Mouse (Mus musculus) heart, embryonic 15.5 days (tissue): ENCODE measurements at regions not wholly inside any gene's neighbourhood (a gene's known extent, or its start where the extent isn't known, plus 50 kb on each side); places are given as distances from the start of the nearest gene placed in this dataset.
A peak's percentile ranks its signal among the peaks of the same experiment; 100 is the strongest.

Source experiments
- ATAC-seq: fragments of 200-750 bp; cut with Nextera tagmentation; replicated peaks from 2 replicates; pipeline ENCODE4 v1.8.0; 2017; ENCODE audit warnings: low read depth, moderate TSS enrichment; ENCODE audit not compliant: insufficient number of reproducible peaks, insufficient read depth, low FRiP score
- H3K27ac ChIP-seq: fragments of 300-500 bp; sonication (generic); 2 replicates; pipeline ENCODE4 v1.5.1; 2015; ENCODE audit warnings: mild to moderate bottlenecking, inconsistent platforms
- H3K27me3 ChIP-seq: fragments of 300-500 bp; sonication (generic); 2 replicates; pipeline ENCODE4 v1.6.1; 2015; ENCODE audit warnings: inconsistent platforms
- H3K36me3 ChIP-seq: fragments of 300-500 bp; sonication (generic); 2 replicates; pipeline ENCODE4 v1.6.1; 2015; ENCODE audit warnings: mild to moderate bottlenecking, inconsistent platforms
- H3K4me1 ChIP-seq: fragments of 300-500 bp; sonication (generic); replicated peaks from 2 replicates; pipeline ENCODE4 v1.6.1; 2015; ENCODE audit warnings: inconsistent platforms
- H3K4me2 ChIP-seq: fragments of 300-500 bp; sonication (generic); 2 replicates; pipeline ENCODE4 v1.6.1; 2015; ENCODE audit warnings: inconsistent platforms, mild to moderate bottlenecking, moderate library complexity
- H3K4me3 ChIP-seq: fragments of 300-500 bp; sonication (generic); 2 replicates; pipeline ENCODE4 v1.5.1; 2015; ENCODE audit warnings: mild to moderate bottlenecking, inconsistent platforms
- H3K9ac ChIP-seq: fragments of 300-500 bp; sonication (generic); 2 replicates; pipeline ENCODE4 v1.6.1; 2015; ENCODE audit warnings: mild to moderate bottlenecking, inconsistent platforms
- H3K9me3 ChIP-seq: fragments of 300-500 bp; sonication (generic); replicated peaks from 2 replicates; pipeline ENCODE4 v1.6.1; 2016; ENCODE audit warnings: inconsistent platforms
- WGBS: fragments of 180-500 bp; shearing (Covaris S2); methylation state at CpG from one replicate; pipeline ENCODE4 v1.1.7; 2015; ENCODE audit warnings: mixed read lengths; 5-methylcytosine and 5-hydroxymethylcytosine counted together

DNA sequence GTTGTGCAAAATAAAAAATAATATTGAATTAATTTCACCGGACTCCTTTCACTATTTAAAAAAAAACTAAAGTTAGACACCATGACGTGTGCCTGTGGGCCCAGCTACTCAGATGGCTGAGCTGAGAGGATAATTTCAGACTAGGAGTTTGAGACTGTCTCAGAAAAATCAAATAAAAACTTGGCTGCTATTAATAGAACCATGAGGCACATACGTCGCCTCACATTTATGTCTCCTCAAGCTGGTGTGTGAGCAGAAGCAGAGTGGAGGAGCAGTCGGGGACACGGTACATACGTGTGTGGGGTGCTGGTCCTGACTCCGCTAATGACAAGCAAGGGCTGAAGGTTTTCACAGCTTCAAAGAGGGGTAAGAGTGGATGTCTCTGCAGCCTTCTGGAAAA is 52.8 kb upstream of the Dmrtb1 start:
- H3K9me3 ChIP-seq, result no peaks in the 10 kb centered on the region
- H3K4me2 ChIP-seq, result no peak overlapping the region
- no peak overlapping the region for H3K4me3 ChIP-seq
- H3K4me1 ChIP-seq, result no peaks in the 10 kb centered on the region; the same call in 1 of the 2 replicates
- no peaks in the 10 kb centered on the region for H3K36me3 ChIP-seq
- 79% methylated on average over 8 of the region's 8 CpGs for WGBS
- no peak for ATAC-seq
- no peak overlapping the region for H3K27ac ChIP-seq
- peaks cover 39% of the 10 kb centered on the region for H3K27me3 ChIP-seq
- H3K9ac ChIP-seq, result no peak overlapping the region

DNA sequence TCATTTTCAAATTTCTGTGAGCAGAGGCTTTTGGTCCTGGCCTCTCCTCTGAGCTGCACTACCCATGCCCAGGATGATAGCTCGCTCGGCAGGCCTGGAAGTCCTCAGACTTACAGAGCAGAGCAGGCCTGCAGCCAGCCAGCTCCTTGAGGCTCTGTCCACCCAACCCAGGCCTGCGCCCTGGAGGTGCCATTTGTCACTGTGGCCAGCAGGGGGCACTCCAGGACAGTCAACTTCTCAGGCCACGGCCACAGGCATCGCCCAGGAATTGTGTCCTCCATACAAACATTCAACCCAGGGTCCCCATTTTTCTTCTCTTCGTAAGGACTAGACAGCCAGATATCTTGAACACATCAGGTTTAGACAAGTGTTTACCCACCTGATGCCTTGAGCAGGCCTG is 53.9 kb upstream of the Dmrtb1 start:
- no peak overlapping the region for H3K4me3 ChIP-seq
- H3K27ac ChIP-seq, result no peak overlapping the region
- 1% methylated on average over 6 of the region's 6 CpGs for WGBS
- H3K9me3 ChIP-seq, result no peaks in the 10 kb centered on the region
- no peaks in the 10 kb centered on the region; the same call in 1 of the 2 replicates for H3K4me1 ChIP-seq
- no peak overlapping the region for H3K4me2 ChIP-seq
- ATAC-seq, result no peak; the same call in 1 of the 2 replicates
- peaks cover 49% of the 10 kb centered on the region for H3K27me3 ChIP-seq
- no peaks in the 10 kb centered on the region for H3K36me3 ChIP-seq
- no peak overlapping the region for H3K9ac ChIP-seq

DNA sequence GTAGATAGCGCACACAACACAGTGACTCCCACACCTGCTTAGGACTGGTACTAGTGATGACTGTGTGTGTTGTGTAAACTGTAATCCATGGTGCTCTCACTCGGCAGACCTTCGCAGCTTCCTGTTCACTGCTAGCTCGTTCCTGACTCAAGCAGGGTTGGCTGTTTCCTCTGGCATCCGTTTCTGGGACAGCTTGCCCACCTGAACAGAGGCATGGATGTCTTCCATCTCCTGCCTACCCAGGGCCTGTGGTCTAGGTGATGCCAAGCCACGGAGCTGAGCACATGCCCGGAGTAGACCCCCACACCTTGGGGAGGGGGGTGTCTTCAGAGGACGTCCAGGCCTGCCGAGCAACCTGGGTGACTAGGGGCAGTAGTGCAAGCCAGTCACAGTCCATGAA is 54.7 kb upstream of the Dmrtb1 start:
- no peak overlapping the region for H3K27ac ChIP-seq
- H3K4me3 ChIP-seq, result no peak overlapping the region
- no peaks in the 10 kb centered on the region for H3K36me3 ChIP-seq
- 70% methylated on average over 9 of the region's 9 CpGs for WGBS
- no peaks in the 10 kb centered on the region for H3K9me3 ChIP-seq
- H3K9ac ChIP-seq, result no peak overlapping the region
- H3K4me2 ChIP-seq, result no peak overlapping the region
- ATAC-seq, result no peak
- H3K27me3 ChIP-seq, result peaks cover 49% of the 10 kb centered on the region
- H3K4me1 ChIP-seq, result no peaks in the 10 kb centered on the region

DNA sequence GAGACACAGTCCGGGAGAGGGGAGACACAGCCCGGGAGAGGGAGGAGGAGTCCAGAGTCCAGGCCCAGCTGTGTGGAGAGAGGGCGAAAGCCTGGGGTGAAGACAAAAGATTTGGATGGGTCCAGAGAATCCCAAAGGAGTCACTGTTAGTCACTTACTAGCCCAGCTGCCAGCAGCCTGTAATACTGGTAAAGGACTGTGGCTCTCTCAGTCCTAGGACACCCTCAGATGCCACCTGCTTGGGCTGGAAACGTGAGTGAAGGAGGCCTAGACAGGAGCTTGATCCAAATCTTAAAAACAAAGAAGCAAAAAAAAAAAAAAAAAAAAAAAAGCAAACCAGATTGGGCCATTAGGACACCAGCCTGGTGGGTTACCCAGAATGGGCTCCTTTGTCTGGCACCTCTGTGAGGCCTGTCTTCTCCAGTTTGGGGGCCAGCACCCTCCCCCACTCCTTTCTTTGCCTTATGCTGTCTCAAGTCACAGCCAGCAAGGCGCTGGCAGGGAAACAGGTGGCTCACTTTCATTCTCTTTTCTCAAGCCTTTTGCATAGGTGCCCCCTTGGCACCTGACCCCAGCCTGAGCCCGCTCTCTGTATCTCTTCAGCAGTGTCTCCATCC is 55.9 kb upstream of the Dmrtb1 start:
- Histone ChIP-seq H3K27me3 (peaks cover 45% of the 10 kb centered on the region), H3K4me2 (no peak overlapping the region), H3K4me3 (no peak overlapping the region), H3K9ac (no peak overlapping the region), H3K36me3 (no peaks in the 10 kb centered on the region), H3K27ac (no peak overlapping the region), H3K4me1 (no peaks in the 10 kb centered on the region), H3K9me3 (no peaks in the 10 kb centered on the region)
- WGBS, result 81% methylated on average over 6 of the region's 6 CpGs
- ATAC-seq, result no peak

DNA sequence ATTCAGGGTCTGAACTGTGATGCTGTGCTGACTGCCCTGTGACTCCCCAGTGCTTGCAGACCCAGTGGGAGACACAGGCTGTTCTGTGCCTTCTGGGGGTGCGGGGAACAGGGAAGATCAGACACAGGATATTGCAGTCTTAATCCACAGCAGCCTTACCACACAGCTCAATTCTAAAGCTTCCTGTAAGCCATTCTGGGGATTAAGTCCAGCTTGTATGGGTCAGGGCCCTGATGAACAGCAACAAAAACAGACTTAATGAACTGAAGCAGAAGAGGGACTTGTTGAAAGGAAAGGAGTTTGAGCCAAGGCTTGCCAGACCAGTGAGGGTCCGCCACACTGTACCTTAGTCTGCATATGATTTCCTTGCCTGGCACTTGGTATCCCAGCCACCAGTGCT is 58.4 kb upstream of the Lrp8 start:
- Histone ChIP-seq H3K4me3 (no peak overlapping the region), H3K27me3 (peaks cover 51% of the 10 kb centered on the region), H3K9me3 (no peaks in the 10 kb centered on the region), H3K9ac (no peak overlapping the region), H3K4me1 (peaks cover 9% of the 10 kb centered on the region), H3K36me3 (no peaks in the 10 kb centered on the region), H3K4me2 (no peak overlapping the region), H3K27ac (no peak overlapping the region)
- no peak for ATAC-seq
- 83% methylated on average over 2 of the region's 2 CpGs for WGBS

DNA sequence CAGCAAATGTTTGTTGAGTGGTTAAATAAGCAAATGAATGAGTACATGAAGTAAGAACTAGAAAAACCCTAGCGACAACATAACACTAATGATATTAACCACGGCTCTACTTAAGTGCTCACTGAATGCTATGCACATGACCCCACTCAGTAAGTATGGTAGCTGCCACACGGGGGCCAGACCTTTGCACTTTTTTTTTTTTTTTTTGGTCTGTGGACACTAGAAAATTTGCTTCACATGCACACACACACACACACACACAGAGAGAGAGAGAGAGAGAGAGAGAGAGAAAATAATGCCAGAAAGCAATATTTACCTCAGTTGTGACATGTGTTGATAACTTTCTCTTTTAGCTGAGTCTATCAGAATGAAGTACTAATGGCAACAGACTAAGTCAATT is 55.7 kb upstream of the Lrp8 start:
- Histone ChIP-seq H3K4me2 (no peak overlapping the region), H3K4me3 (no peak overlapping the region), H3K36me3 (no peaks in the 10 kb centered on the region), H3K9ac (no peak overlapping the region), H3K27me3 (peaks cover 40% of the 10 kb centered on the region), H3K9me3 (no peaks in the 10 kb centered on the region), H3K4me1 (peaks cover 9% of the 10 kb centered on the region), H3K27ac (no peak overlapping the region)
- no peak for ATAC-seq
- 77% methylated on average over 3 of the region's 3 CpGs for WGBS

DNA sequence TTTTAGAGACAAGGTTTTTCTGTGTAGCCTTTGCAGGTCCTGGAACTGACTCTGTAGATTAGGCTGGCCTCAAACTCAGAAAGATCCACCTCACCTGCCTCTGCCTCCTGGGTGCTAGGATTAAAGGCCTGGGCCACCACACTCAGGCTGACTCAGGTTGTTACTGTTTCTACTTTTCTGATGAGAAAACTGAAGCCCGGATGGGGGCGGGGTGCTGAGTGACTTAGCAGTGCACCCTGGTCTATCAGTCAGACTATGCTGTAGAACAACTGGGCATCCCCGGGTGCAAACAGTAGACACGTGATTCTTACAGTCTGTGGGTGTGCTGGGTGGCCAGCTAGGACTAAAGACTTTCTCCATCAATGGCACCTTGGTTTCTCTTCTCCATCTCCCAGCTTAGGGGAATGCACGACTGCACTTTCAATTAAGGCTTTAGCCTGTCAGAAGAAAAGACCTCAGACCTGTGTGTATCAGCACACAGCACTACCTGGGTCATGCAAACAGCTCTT is 55.1 kb upstream of the Lrp8 start:
- Histone ChIP-seq H3K27ac (no peak overlapping the region), H3K4me3 (no peak overlapping the region), H3K4me1 (peaks cover 9% of the 10 kb centered on the region), H3K9ac (no peak overlapping the region), H3K9me3 (no peaks in the 10 kb centered on the region), H3K36me3 (no peaks in the 10 kb centered on the region), H3K4me2 (no peak overlapping the region), H3K27me3 (peaks cover 35% of the 10 kb centered on the region)
- WGBS, result 70% methylated on average over 5 of the region's 5 CpGs
- no peak for ATAC-seq

DNA sequence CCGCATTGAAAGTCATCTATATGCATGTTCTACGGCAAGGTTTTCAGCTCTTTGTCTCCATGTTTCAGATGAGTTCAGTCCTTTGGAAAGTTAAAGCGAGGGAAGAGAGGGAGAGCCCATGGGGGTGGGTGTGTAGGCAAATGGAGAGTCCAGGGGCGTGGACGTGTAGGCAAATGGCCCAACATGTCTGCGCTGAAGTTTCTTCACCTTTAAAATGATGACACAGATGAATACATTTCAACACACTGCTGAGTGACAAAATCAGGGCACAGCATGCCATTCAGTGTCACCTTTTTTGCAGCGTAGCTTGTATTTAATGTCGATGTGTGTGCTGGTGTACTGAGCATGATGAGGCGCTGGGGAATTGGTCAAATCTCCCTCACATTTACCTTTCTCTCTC is 54.6 kb upstream of the Lrp8 start:
- ATAC-seq, result no peak
- Histone ChIP-seq H3K4me3 (no peak overlapping the region), H3K9ac (no peak overlapping the region), H3K27ac (no peak overlapping the region), H3K27me3 (peaks cover 30% of the 10 kb centered on the region), H3K4me2 (no peak overlapping the region), H3K9me3 (no peaks in the 10 kb centered on the region), H3K36me3 (no peaks in the 10 kb centered on the region), H3K4me1 (peaks cover 9% of the 10 kb centered on the region)
- WGBS, result 64% methylated on average over 9 of the region's 9 CpGs

DNA sequence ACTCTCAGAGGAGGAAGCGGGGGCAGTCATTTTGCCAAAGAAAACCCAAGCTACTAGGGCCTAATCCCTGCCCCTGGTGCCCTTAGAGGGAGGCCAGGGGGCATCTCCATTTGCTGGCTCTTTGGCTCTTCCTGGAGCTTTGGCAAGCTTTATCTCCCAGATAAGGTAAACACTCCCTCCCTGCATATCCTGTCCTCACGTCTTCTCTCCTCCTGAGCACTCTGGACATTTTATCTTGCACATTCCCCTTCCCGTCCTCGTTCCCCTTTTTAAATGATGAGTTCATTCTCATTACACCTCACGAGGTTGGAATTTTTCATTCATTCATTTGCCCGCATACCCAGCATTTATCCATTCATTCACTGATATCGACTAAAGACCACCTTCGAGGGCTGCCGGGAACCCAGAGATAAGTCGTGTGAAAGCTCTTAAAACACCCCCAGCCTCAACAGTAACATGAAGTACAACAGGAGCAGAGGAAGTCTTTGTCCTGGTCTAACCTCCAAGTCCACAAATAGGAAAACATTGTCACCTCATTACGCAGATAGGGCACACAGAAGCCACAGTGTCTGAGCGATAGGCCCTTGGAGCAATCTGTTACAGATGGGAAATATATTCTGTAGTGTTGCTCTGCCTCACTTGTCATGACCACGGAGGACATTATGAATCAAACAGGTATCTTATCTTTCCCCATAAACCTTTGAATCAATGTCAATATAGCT is 54.0 kb upstream of the Lrp8 start:
- WGBS, result 21% methylated on average over 13 of the region's 13 CpGs

DNA sequence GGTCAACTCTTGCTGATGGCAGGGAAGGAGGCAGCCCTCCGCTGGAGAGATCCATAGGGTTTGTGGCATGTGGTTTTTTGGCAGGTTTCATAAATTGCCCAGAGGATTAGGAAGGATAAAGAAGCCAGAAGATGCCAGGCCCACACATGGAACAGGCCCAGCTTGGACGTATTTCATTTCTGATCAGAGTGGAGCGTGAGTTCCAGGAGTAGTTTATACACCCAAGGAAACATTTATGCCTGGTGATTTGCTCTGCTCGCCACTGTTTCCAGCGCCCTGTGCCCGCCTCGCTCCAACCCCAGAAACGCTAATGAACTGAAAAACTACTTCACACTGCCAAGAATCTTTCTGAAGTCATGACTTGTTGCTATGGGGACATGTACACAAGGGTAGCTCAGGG is 53.0 kb upstream of the Lrp8 start:
- WGBS, result 83% methylated on average over 8 of the region's 8 CpGs
- peaks cover 22% of the 10 kb centered on the region for H3K27me3 ChIP-seq
- H3K4me1 ChIP-seq, result peaks cover 9% of the 10 kb centered on the region
- H3K9me3 ChIP-seq, result no peaks in the 10 kb centered on the region
- H3K36me3 ChIP-seq, result no peaks in the 10 kb centered on the region
- H3K9ac ChIP-seq, result no peak overlapping the region
- H3K4me3 ChIP-seq, result no peak overlapping the region
- no peak overlapping the region for H3K4me2 ChIP-seq
- no peak overlapping the region for H3K27ac ChIP-seq
- ATAC-seq, result no peak

More for the DNA sequence above, 54.0 kb upstream of the Lrp8 start:
- Histone ChIP-seq H3K9ac (no peak overlapping the region), H3K4me3 (no peak overlapping the region), H3K4me2 (no peak overlapping the region), H3K27me3 (peaks cover 27% of the 10 kb centered on the region), H3K4me1 (peaks cover 9% of the 10 kb centered on the region), H3K27ac (no peak overlapping the region), H3K36me3 (no peaks in the 10 kb centered on the region), H3K9me3 (no peaks in the 10 kb centered on the region)
- 0 out of 2 replicates have a peak, but pooled peaks have one; percentile 10 for ATAC-seq

DNA sequence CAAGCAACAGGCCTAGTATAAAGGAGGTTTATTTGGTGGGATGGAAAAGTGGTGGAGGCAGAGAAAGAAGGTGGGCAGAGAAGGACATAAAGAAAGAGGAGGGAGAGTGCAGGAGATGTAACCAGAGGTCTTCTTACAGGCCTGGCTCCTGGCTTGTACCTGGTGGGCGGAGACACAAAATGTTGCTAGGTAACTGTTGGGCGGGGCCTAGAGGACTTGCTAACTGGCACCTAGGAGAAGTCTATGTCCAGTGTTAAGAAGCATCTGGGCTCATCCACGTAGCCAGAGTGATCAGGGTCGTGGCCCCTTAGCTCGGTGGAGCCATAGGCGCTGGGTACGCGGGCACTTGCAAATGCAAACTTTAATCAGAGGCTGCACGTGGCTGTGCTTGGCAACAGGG is 52.0 kb upstream of the Lrp8 start:
- no peak for ATAC-seq
- no peaks in the 10 kb centered on the region for H3K9me3 ChIP-seq
- peaks cover 16% of the 10 kb centered on the region for H3K27me3 ChIP-seq
- no peak overlapping the region for H3K4me3 ChIP-seq
- H3K4me1 ChIP-seq, result peaks cover 9% of the 10 kb centered on the region
- no peaks in the 10 kb centered on the region for H3K36me3 ChIP-seq
- 71% methylated on average over 9 of the region's 9 CpGs for WGBS
- no peak overlapping the region for H3K9ac ChIP-seq
- H3K27ac ChIP-seq, result no peak overlapping the region
- no peak overlapping the region for H3K4me2 ChIP-seq
